Mouse (Mus musculus) limb, embryonic 14.5 days (tissue): Measurements from ENCODE around the gene Phf23. TPM values are rescaled to one million over a fixed set of nuclear protein-coding genes. Genes with fewer than 3 reads are reported as not detected.

ENCODE experiments used
- ATAC-seq: fragments of 200-750 bp; cut with Nextera tagmentation; 2 replicates; pipeline ENCODE4 v1.8.0; 2017; ENCODE audit warnings: low read depth, moderate number of reproducible peaks, moderate TSS enrichment; ENCODE audit not compliant: low FRiP score
- DNase-seq: peaks from one replicate; pipeline ENCODE4 v3.0.0-alpha.2; 2015; ENCODE audit warnings: low spot score
- H3K27ac ChIP-seq: fragments of 300-500 bp; sonication (generic); replicated peaks from 2 replicates; pipeline ENCODE4 v1.5.1; 2014; ENCODE audit warnings: low read depth, mild to moderate bottlenecking, low read length, moderate library complexity, mixed read lengths
- H3K27me3 ChIP-seq: fragments of 300-500 bp; sonication (generic); 2 replicates; pipeline ENCODE4 v1.6.1; 2014; ENCODE audit warnings: low read length, mixed read lengths; ENCODE audit not compliant: control insufficient read depth, insufficient read depth
- H3K36me3 ChIP-seq: fragments of 300-500 bp; sonication (generic); 2 replicates; pipeline ENCODE4 v1.6.1; 2014; ENCODE audit warnings: mild to moderate bottlenecking, low read length, moderate library complexity, mixed read lengths; ENCODE audit not compliant: control insufficient read depth, insufficient read depth
- H3K4me1 ChIP-seq: fragments of 300-500 bp; sonication (generic); 2 replicates; pipeline ENCODE4 v1.6.1; 2014; ENCODE audit warnings: antibody characterized with exemption, low read length, mixed read lengths; ENCODE audit not compliant: control insufficient read depth, insufficient read depth
- H3K4me2 ChIP-seq: fragments of 300-500 bp; sonication (generic); replicated peaks from 2 replicates; pipeline ENCODE4 v1.6.1; 2014; ENCODE audit warnings: low read depth, mild to moderate bottlenecking, low read length, moderate library complexity; ENCODE audit not compliant: severe bottlenecking
- H3K4me3 ChIP-seq: fragments of 300-500 bp; sonication (generic); replicated peaks from 2 replicates; pipeline ENCODE4 v1.5.1; 2014; ENCODE audit warnings: low read length
- H3K9ac ChIP-seq: fragments of 300-500 bp; sonication (generic); 2 replicates; pipeline ENCODE4 v1.6.1; 2014; ENCODE audit warnings: mild to moderate bottlenecking, low read depth, low read length, moderate library complexity; ENCODE audit not compliant: severe bottlenecking
- H3K9me3 ChIP-seq: fragments of 300-500 bp; sonication (generic); 2 replicates; pipeline ENCODE4 v1.6.1; 2016; ENCODE audit warnings: low read length; ENCODE audit not compliant: control insufficient read depth
- POLR2A ChIP-seq: fragments of 200-500 bp; IDR thresholded peaks from 2 replicates; pipeline ENCODE4 v1.8.0; 2012; ENCODE audit warnings: inconsistent platforms, mild to moderate bottlenecking, moderate library complexity, borderline replicate concordance; ENCODE audit not compliant: insufficient read depth, insufficient read length; ENCODE audit errors: extremely low read depth
- WGBS: fragments of 180-500 bp; shearing (Covaris S2); extraction: QIAGEN DNeasy Blood & Tissue Kit; methylation state at CpG from one replicate; pipeline ENCODE4 v1.1.7; 2014; 5-methylcytosine and 5-hydroxymethylcytosine counted together
- polyA plus RNA-seq, 2 experiments: library from polyadenylated mRNA; depleted of rRNA in 1 of 2; stranded (reverse) in 1 of 2; unstranded in 1 of 2; fragments of >200 nt; fragmentation: Nextera tagmentation in 1 of 2; extraction: Ambion mirVana in 1 of 2; gene quantifications; 2 replicates each; pipeline versions ENCODE4 v1.2.1 to v1.2.3; 2012 to 2014

Phf23 gene
- polyA plus RNA-seq, 2 experiments, result 51.7 to 69.2 TPM

DNA sequence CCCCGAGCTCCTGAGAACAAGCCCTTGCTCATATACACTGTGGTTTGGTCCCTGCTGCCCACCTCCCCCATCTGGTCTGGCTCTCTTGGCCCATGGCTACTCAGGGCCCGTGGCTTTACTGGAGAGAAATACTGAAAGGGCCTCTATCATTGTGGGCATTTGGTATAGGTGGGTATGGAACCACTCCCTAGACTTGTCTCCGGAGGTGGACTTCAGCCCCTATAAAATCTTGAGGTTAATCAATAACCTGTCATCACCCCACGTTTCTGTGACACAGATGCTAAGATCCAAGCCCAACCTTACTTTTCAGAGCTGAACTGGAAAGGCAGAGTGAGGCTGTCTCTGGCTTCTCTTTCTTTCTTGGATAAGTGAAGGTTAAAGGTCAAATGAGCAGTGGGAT is 26.8 kb upstream of the Phf23 start:
- Histone ChIP-seq H3K27me3 (peaks cover 43% of the 10 kb centered on the region), H3K4me2 (no peak overlapping the region), H3K27ac (no peak overlapping the region), H3K4me1 (0 out of 2 replicates have a peak, but pooled peaks cover 3% of the 10 kb centered on the region), H3K9ac (no peak overlapping the region), H3K9me3 (no peaks in the 10 kb centered on the region), H3K4me3 (no peak overlapping the region), H3K36me3 (peaks cover 58% of the 10 kb centered on the region)
- DNase-seq (no peak), ATAC-seq (no peak)
- WGBS, result 85% methylated on average over 4 of the region's 4 CpGs
- TF ChIP-seq POLR2A, result no peak

- H3K27ac ChIP-seq, result no peak overlapping the region
- WGBS, result 83% methylated on average over 6 of the region's 6 CpGs
These were observed 25.4 kb upstream of the Phf23 start for GRCm38 (mm10) chr11:69970222-69970621.

DNA sequence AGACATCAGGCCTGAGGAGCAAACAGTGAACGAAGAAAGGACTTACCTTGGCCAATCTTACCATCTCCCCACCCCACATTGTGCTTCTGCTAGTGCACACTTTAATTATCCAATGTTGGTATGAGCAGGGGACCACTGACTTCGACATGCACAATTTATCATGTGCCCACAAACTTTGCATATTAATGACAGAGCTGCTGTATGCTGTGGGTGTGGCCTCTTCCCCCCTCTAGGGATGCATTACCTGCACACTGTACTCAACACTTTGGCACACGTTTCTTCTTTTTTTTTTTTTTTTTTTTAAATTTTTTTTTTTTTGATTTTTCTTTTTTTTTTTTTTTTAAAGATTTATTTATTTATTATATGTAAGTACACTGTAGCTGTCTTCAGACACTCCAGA is 24.8 kb upstream of the Phf23 start:
- DNase-seq, result no peak
- peaks cover 77% of the 10 kb centered on the region for H3K36me3 ChIP-seq
- peaks cover 26% of the 10 kb centered on the region for H3K27me3 ChIP-seq
- ATAC-seq, result no peak
- TF ChIP-seq POLR2A, result no peak
- H3K4me1 ChIP-seq, result 0 out of 2 replicates have a peak, but pooled peaks cover 3% of the 10 kb centered on the region
- no peak overlapping the region for H3K9ac ChIP-seq
- no peaks in the 10 kb centered on the region for H3K9me3 ChIP-seq
- no peak overlapping the region for H3K27ac ChIP-seq
- H3K4me2 ChIP-seq, result no peak overlapping the region
- H3K4me3 ChIP-seq, result no peak overlapping the region
- WGBS, result 86% methylated on average over 3 of the region's 3 CpGs

More at GRCm38 (mm10) chr11:69970222-69970621, 25.4 kb upstream of the Phf23 start:
- no peak overlapping the region for H3K4me3 ChIP-seq
- no peak overlapping the region for H3K9ac ChIP-seq
- DNase-seq, result no peak
- TF ChIP-seq POLR2A, result no peak
- no peak overlapping the region for H3K4me2 ChIP-seq
- 0 out of 2 replicates have a peak, but pooled peaks cover 3% of the 10 kb centered on the region for H3K4me1 ChIP-seq
- H3K27me3 ChIP-seq, result peaks cover 31% of the 10 kb centered on the region
- H3K36me3 ChIP-seq, result peaks cover 71% of the 10 kb centered on the region
- ATAC-seq, result no peak
- no peaks in the 10 kb centered on the region for H3K9me3 ChIP-seq

DNA sequence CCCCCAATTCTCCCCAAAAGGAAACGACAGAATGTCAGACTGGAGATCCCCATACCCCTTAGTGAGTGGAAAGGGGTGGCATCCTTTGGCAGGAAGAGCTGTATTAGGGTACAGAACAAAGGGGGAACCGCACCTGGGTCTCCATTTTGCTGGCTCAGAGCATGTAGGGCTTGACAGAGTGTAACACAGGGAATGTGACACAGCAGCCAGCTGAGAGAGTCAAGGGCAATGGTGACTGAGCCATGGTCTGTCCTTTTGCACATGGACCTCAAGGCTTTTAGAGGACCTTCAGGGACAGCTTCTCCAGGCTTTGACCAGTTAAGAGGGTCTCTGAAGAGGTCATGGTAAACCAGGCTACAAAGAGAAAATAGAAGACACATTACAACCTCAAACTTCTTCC is 20.7 kb upstream of the Phf23 start:
- Histone ChIP-seq H3K4me3 (no peak overlapping the region), H3K27ac (no peak overlapping the region), H3K4me2 (no peak overlapping the region), H3K9ac (no peak overlapping the region), H3K27me3 (no peaks in the 10 kb centered on the region), H3K9me3 (no peaks in the 10 kb centered on the region), H3K36me3 (peaks cover 72% of the 10 kb centered on the region), H3K4me1 (peaks cover 6% of the 10 kb centered on the region)
- no peak for DNase-seq
- no peak for TF ChIP-seq POLR2A
- ATAC-seq, result no peak
- 98% methylated on average over 2 of the region's 2 CpGs for WGBS

DNA sequence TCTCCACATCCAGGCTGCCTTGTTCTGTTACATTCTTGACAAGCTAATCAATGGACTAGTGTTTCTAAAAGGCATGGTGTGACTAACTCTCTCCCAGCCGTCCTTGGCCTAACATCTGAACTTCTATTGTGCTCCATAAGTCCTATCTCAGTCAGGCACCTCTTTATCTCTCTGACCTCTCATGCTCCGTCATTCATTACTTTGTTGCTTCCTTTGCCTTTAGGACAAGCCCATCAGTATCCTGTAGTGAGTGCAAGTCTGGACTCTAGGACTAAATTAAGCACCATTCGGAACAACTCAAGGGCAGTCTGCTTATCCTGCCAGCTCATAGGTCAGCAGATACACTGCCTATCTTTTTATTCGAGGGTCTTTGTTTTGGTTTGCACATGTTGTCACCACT is 19.3 kb upstream of the Phf23 start:
- H3K36me3 ChIP-seq, result peaks cover 61% of the 10 kb centered on the region
- no peak overlapping the region for H3K27ac ChIP-seq
- H3K4me3 ChIP-seq, result no peak overlapping the region
- WGBS, result 93% methylated on average over 4 of the region's 4 CpGs
- no peak for DNase-seq
- H3K9ac ChIP-seq, result no peak overlapping the region
- no peak for TF ChIP-seq POLR2A
- no peak overlapping the region for H3K4me2 ChIP-seq
- ATAC-seq, result no peak
- no peaks in the 10 kb centered on the region for H3K27me3 ChIP-seq
- no peaks in the 10 kb centered on the region for H3K9me3 ChIP-seq
- H3K4me1 ChIP-seq, result peaks cover 6% of the 10 kb centered on the region

- Histone ChIP-seq H3K27me3 (no peaks in the 10 kb centered on the region), H3K9me3 (no peaks in the 10 kb centered on the region), H3K4me3 (peak overlapping the region; percentile 99), H3K27ac (peak overlapping the region; percentile 97), H3K36me3 (peaks cover 37% of the 10 kb centered on the region), H3K4me2 (peak overlapping the region; percentile 88), H3K9ac (peak overlapping the region; percentile 96), H3K4me1 (peaks cover 19% of the 10 kb centered on the region)
- WGBS, result 3% methylated on average over 16 of the region's 16 CpGs
- ATAC-seq, result no peak
- DNase-seq, result no peak
- no peak for TF ChIP-seq POLR2A
These were observed 15.8 kb upstream of the Phf23 start for GRCm38 (mm10) chr11:69979827-69980195.
